Mouse (Mus musculus) right cerebral cortex, adult 18-20 months (tissue): ENCODE results near the gene 1810055G02Rik.

Source experiments
- DNase-seq: peaks from one replicate; pipeline ENCODE4 v3.0.0; 2022; ENCODE audit warnings: mixed read lengths

Gene 1810055G02Rik

DNA sequence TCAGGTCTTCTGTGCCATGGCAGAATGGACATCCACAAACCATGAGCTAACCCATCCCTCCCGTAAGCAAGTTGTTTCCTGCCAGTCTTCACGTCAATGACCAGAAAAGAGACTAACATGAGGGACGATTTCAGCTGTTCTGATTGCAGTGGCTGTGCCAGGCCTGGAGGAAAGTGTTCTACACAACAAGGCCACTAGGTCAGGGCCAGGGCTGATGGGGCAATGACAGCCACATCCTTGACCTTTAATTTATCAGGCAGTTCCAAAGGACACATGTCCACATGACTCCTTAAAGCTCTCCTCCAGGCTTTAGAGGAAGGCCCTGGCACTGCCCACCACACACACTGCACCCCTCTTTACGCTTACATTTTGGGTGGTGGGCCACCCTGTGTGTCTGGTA lies 12.6 kb upstream of the 1810055G02Rik start:
- DNase-seq: no peak

DNA sequence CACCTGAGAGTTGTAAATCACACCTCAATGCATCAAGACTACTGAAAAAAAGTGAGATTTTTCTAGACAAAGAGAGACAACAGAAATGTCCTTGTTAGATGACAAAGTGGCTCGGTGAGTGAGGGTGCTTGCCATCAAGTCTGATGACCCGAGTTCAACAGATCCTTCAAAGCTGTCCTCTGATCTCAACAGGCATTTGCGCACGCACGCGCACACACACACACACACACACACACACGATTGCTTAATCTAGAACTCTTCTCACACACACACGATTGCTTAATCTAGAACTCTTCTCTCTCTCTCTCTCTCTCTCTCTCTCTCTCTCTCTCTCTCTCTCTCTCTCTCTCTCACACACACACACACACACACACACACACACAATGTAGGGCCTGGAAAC lies 12.1 kb upstream of the 1810055G02Rik start:
- DNase-seq: no peak

DNA sequence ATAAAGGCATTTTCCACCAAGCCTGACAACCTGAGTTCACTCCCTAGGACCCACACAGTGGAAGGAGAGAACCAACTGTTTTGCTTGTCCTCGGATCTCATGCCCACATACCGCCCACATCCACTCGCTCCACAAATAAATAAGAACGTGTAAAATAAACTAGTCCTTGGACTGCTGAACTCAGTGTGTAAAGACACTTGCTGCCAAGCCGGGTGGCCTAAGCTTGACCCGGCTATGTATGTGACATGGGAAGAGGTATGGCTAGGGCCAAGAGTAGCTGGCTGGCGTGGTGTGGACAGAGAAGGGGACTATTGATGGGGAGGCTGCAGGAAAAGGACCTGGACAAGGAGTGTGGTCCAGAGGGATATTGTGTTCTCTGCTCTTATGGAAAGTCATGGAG lies 10.1 kb upstream of the 1810055G02Rik start:
- no peak for DNase-seq

GRCm38 (mm10) chr19:3699508-3700438 lies 8.3 kb upstream of the 1810055G02Rik start:
- DNase-seq: peak; percentile 70

DNA sequence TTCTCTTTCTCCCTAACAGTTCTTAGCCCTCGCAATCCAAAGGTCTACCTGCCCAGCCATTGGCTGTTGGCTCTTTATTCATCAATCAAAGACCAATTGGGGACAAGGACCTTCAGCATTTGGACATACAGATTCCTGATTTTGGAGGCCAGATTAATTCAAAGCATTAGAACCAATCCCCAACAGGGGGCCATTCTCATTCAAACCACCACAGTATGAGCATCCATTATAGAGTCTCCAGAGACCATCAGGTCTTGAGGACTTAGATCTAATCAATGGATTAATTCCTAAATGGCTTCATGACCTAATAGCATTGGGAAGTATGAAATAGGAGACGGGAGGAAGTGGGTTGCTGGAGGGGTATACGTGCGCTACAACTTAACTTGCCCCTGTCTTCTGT lies 5.6 kb upstream of the 1810055G02Rik start:
- DNase-seq: no peak

- no peak for DNase-seq
Measured at GRCm38 (mm10) chr19:3706258-3706657, 1.8 kb upstream of the 1810055G02Rik start.

DNA sequence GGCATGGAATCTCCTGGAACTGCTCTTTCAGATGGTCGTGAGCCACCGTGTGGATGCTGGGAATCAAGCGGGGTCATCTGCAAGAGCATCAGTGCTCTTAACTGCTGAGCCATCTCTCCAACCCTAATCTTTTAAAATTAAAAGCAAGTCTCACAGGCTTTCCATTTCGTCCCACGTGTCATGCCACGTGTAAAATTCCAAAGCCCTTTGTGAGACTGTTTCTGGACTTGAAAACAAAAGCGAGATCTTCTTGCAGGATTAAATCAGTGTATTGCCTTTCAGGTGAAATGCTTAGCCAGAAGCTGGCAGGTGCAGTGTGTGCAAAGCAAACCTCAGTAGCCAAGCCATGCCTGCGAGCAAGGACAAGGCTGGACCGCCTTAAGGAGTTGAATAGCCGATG lies 540 bp upstream of the 1810055G02Rik start:
- no peak for DNase-seq

GRCm38 (mm10) chr19:3709013-3709787 lies 1.1 kb downstream of the 1810055G02Rik start:
- no peak for DNase-seq

DNA sequence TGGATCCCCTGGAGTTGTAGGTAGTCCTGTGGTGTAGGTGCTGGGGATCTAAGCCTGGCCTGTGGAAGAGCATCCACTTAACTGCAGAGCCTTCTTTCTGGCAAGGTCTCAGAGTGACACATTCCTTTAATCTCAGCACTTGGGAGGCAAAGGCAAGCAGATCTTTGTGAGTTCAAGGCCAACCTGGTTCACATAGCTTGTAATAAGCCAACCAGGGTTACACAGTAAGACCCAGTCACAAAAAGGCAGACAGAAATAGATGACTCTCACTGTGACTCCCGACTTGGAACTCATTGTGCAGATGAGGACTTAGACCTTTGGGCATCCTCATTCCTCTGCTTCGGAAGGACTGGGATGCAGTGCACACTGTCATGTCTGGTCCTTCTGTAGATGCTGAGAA lies 2.3 kb downstream of the 1810055G02Rik start:
- DNase-seq: no peak

DNA sequence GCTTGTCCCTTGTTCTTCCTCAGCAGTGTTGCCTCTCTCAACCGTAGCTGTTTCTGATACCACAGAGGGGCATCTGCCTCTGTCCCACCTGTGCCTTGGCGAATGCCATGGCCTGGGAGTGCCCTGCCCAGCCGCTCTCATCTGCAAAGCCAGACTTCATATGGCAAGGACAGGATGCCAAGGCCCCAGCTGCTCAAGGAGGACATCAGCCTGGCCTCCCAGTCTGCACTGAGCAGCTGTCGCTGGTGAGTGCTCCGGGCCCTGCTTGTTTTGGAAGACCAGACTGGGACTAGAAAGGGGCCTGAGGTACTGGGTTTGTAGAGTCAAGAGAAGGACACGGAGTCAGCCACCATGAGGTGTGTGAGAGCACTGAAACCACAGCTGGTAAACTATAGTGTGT lies 6.3 kb downstream of the 1810055G02Rik start:
- no peak for DNase-seq

DNA sequence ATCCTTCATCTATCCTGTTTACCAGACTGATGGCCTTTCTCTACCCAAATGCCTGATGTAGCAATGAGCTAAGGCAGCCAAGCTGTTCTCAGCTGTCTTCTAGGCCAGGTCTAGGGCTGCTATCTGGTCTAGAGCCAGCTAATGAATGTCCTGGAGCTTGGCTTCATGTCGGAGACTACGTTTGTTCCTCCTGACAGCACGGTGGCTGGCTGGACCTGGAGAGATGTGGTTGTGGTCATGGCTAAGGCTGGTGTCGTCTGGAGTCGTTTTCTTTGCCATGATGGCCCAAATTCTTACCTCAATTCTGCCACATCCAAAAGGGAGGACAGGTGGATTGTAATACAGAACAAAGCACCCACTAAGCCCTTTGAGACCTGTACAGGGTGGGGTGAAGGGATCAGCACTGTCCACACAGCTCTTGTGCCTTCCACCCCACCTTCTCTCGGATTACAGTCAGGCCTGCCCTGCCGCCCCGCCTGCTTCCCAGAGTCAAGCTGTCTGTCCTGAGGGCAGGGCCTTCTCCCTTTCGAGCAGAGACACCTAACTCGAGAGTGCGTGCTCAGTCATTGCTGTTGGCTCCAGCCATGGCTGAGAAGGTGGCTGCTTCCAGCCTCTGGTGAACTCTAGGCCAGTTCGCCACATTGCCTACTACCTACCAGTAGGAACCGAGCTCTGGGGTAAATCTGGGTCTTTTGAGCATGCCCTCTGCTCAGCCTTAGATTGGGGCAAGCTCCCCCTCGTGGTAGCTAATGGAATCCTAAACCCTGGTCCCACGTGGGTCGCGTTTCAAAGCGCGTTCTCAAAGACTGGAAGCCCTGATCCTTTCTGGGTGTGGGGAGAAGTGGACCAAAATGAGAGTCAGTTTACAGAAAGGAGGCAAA lies 10.6 kb downstream of the 1810055G02Rik start:
- DNase-seq: peak; percentile 71

DNA sequence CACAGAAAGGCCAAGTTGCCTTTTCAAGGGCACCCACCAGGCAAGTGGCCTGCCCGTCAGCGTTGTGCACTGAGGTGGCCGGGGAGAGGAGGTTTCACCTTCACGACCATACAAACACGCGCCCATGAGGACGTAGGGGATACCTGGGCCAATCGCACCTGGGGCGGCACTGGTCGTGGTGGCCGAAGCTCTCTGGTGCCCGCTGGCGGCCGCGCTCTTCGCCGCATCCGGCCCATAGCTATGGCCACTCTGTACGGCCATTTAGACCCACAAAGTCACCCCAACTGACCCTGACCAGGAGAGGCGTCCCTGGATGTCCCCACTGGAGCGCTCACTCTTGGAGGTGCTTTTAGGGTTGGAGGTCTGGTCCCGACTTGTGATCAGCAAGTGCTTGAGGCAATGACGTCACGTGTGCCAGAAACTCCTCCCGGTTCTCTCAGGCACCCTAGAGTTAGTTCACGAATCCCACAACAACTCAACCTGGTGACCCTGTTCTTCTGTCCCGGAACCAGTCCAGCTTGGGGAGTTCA lies 11.3 kb downstream of the 1810055G02Rik start:
- DNase-seq: peak; percentile 46

DNA sequence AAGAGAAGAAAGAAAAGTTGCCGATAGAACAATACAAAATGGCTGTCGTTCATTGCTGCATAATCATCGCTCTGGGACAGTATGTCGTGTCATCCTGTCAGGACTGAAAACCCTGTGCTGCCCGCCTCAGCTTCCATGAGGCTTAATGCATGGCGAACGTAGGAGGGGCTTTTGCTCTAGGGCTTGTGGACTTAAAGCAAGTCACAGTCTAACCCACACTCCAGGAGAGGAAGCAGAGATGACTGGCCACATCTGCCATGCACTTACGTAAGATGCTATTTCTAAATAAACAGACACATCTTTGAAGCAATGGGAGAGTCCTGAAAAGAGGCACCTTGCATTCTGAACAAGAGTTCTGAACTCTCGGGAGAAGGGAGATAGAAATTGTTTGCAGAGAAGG lies 15.1 kb downstream of the 1810055G02Rik start:
- DNase-seq: no peak

GRCm38 (mm10) chr19:3723904-3724303 lies 15.8 kb downstream of the 1810055G02Rik start:
- DNase-seq: no peak

GRCm38 (mm10) chr19:3724779-3725178 lies 16.7 kb downstream of the 1810055G02Rik start:
- DNase-seq: peak; percentile 41

GRCm38 (mm10) chr19:3728901-3729300 lies 20.8 kb downstream of the 1810055G02Rik start:
- DNase-seq: no peak

DNA sequence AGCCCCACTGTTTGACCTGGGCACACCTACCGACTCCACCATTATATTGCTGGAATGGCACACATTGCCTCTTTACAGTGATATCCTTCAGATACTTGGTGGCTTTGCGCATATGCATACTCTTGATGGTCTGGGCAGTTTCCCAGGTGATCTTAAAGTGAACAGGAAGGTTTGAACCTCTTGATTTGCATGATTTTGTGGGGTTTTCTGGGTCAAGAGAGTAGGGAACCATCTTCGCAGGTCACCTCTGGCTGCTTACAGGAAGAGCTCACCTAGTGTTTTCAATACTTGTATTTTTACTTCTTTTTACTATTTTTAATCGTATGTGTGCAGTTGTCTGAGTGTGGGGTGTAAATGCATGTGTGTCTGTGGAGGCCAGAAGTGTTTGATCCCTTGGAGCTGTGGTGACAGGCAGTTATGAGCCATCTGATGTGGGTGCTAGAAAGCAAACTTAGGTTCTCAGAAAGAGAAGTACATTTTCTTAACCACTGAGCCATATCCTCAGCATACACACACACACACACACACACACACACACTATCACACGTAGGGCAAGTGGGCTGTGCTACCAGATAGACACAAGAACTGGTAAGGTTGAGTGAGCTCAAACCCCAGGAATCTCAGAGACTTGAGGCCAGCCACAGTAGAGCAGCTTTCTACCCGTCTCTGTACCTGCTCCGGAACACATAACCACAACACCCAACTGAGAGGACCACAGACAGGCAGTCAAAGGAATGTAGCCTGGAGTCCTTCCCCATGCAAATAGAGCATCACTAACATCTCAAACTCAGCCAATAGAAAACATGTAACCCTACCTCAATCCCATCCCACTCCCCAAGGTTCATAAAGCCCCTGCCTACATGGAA lies 22.9 kb downstream of the 1810055G02Rik start:
- DNase-seq: no peak

- no peak for DNase-seq
Measured at GRCm38 (mm10) chr19:3736001-3736400, 27.9 kb downstream of the 1810055G02Rik start.

- DNase-seq: no peak
Measured at GRCm38 (mm10) chr19:3739650-3740049, 31.6 kb downstream of the 1810055G02Rik start.

DNA sequence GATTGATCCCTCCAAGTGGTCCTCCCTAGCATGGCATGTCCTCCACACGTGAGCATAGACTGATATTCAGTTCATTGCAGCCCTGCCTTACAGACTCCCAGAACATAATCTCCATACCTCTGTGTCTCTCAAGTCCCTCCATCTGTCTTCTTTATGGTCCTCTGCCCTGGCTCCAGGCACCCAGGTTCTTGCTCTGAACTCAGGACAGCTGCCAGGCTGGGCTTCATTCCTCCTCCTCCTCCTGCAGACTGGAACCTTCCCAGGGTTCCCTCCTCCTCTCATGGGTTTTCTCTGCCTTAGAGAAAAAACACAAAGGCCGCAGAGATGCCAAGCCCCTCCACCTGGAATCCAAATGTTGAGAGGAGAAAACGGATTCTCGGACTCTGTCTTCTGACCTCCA lies 34.6 kb downstream of the 1810055G02Rik start:
- DNase-seq: no peak

DNA sequence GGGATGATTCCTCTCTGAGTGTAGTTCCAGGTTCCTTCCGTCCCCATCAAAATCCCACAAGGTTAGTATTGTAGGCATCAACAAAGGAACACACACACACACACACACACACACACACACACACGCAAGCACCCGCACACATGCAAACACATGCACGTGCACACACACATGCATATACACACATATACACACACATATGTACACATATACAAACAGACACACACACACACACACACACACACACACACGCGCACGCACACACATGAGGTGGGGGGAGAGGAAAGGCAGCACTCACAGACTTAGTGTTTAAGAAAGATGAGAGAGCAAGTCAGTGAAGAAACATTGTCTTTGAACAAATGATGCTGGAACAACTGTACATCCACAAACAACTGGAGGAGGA lies 35.3 kb downstream of the 1810055G02Rik start:
- no peak for DNase-seq
